Mouse (Mus musculus): Measurements from ENCODE around the gene Cdc7. TPM values are rescaled to one million over a fixed set of nuclear protein-coding genes. Genes with fewer than 3 reads are reported as not detected.
A peak's percentile ranks its signal among the peaks of the same experiment; 100 is the strongest.
"Not testable (repeated sequence)": the region's sequence is repeated elsewhere in the genome, so short reads cannot be mapped to it uniquely, and the experiment has no call there.

The Cdc7 gene
- polyA plus RNA-seq, 1 experiment from 2014 or later, result 15.0 TPM

DNA sequence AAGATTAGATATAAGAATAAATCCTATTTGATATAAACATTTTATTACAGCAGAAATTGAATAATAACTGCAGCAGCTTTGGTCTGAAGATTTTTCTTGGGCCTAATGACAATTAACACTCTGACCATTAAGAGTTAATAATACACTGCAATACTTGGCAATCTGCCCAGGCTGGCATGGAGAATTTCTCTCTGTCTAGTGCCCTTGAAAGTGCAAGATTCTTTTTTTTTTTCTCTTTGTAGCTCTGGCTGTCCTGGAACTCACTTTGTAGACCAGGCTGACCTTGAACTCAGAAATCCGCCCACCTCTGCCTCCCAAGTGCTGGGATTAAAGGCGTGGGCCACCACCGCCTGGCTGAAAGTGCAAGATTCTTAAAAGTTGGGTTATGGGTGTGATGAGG lies 5.1 kb upstream of the Cdc7 start:
- Histone ChIP-seq H3K36me3 (ENCODE audit: control insufficient read depth, insufficient read depth) (no peaks in the 10 kb centered on the region), H3K4me3 (ENCODE audit: low read depth, low read length) (no peak overlapping the region), H3K4me1 (ENCODE audit: control insufficient read depth, low read depth, low read length) (peaks cover 4% of the 10 kb centered on the region), H3K27me3 (ENCODE audit: control insufficient read depth, insufficient read depth, low read depth, low read length) (no peaks in the 10 kb centered on the region), H3K27ac (ENCODE audit: low read length) (no peak overlapping the region), H3K9ac (ENCODE audit: low read depth, low read length) (no peak overlapping the region), H3K9me3 (replicated peaks; ENCODE audit: control insufficient read depth, low read length) (no peaks in the 10 kb centered on the region), H3K4me2 (ENCODE audit: low read depth, low read length) (no peak overlapping the region)
- ATAC-seq (ENCODE audit: low read depth), result no peak
- 61% methylated on average over 3 of the region's 3 CpGs for WGBS (ENCODE audit: insufficient replicate concordance)

DNA sequence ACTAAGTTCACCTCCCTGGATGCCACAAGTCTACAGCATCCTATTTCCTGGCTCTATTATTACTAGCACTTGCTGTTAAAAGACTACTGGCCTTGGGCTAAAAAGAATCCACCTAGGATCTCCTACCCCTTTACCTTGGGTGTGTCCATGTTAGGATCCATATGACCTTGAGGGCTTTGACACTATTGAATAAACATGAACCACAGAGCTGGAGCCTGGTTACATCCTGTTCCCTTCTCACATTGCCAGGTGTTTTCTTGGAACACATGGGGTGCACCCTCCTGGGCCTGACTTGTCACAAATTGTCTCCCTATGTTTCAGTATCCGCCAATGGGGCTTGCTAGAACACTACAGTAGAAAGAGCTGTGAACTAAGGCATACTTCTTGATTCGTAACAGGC lies 3.7 kb upstream of the Cdc7 start:
- WGBS (ENCODE audit: insufficient replicate concordance), result 72% methylated on average over 2 of the region's 2 CpGs
- H3K27me3 ChIP-seq (ENCODE audit: control insufficient read depth, insufficient read depth, low read depth, low read length), result no peaks in the 10 kb centered on the region

DNA sequence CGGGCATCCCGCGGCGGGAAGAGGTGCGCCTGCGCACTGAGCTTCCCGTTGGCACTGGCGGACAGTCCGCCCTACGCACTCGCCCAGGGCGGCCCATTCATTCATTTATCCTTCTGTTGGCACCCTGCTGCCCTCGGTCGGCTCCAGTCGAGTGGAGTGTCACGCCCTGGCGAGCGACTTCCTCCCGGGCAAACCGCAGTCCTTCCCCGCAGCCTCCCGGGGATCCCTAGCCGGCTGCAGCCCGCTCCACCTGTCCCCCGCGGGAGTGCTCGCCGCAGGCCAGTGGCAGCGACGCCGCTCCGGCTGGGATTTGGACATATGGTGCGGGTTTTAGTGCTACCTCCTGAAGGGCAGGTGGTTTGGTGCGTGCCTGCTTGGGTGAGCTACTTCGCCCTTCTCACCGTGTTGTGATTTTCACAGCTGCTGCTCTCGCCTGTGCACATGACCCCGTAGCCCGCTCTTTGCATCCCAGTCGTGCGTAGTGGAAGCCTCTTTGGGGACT lies 442 bp downstream of the Cdc7 start:
- WGBS (ENCODE audit: insufficient replicate concordance), result under 1% methylated on average over 41 of the region's 41 CpGs

More for the DNA sequence above, 3.7 kb upstream of the Cdc7 start:
- peaks cover 5% of the 10 kb centered on the region for H3K4me1 ChIP-seq (ENCODE audit: control insufficient read depth, low read depth, low read length)
- H3K4me2 ChIP-seq (ENCODE audit: low read depth, low read length), result no peak overlapping the region
- H3K9me3 ChIP-seq (replicated peaks; ENCODE audit: control insufficient read depth, low read length), result no peaks in the 10 kb centered on the region
- no peaks in the 10 kb centered on the region for H3K36me3 ChIP-seq (ENCODE audit: control insufficient read depth, insufficient read depth)
- no peak overlapping the region for H3K4me3 ChIP-seq (ENCODE audit: low read depth, low read length)
- no peak for ATAC-seq (ENCODE audit: low read depth)
- no peak overlapping the region for H3K27ac ChIP-seq (ENCODE audit: low read length)
- no peak overlapping the region for H3K9ac ChIP-seq (ENCODE audit: low read depth, low read length)

DNA sequence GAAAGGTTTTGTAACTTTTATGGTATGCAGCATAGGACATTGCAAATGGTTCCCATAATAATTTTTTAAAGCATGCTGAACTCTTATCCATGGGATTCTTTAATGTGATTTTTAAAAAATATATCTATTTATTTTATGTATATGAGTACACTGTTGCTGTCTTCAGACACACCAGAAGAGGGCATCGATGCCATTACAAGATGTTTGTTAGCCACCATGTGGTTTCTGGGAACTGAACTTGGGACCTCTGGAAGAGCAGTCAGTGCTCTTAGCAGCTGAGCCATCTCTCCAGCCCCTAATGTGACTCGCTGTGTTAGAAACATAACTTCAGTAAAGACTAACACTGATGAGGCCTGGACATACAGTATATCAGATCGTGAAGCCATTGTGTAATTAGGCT lies 2.3 kb downstream of the Cdc7 start:
- no peak for ATAC-seq (ENCODE audit: low read depth)
- WGBS (ENCODE audit: insufficient replicate concordance), result 86% methylated on average over 3 of the region's 3 CpGs
- Histone ChIP-seq H3K36me3 (ENCODE audit: control insufficient read depth, insufficient read depth) (peaks cover 13% of the 10 kb centered on the region), H3K9me3 (replicated peaks; ENCODE audit: control insufficient read depth, low read length) (no peaks in the 10 kb centered on the region), H3K27ac (ENCODE audit: low read length) (no peak overlapping the region), H3K27me3 (ENCODE audit: control insufficient read depth, insufficient read depth, low read depth, low read length) (no peaks in the 10 kb centered on the region), H3K4me2 (ENCODE audit: low read depth, low read length) (no peak overlapping the region), H3K4me1 (ENCODE audit: control insufficient read depth, low read depth, low read length) (peaks cover 9% of the 10 kb centered on the region), H3K9ac (ENCODE audit: low read depth, low read length) (no peak overlapping the region), H3K4me3 (ENCODE audit: low read depth, low read length) (no peak overlapping the region)

More for the DNA sequence above, 442 bp downstream of the Cdc7 start:
- Histone ChIP-seq H3K9me3 (replicated peaks; ENCODE audit: control insufficient read depth, low read length) (no peaks in the 10 kb centered on the region), H3K36me3 (ENCODE audit: control insufficient read depth, insufficient read depth) (peaks cover 8% of the 10 kb centered on the region), H3K4me1 (ENCODE audit: control insufficient read depth, low read depth, low read length) (peaks cover 9% of the 10 kb centered on the region), H3K4me2 (ENCODE audit: low read depth, low read length) (peak overlapping the region; percentile 84), H3K4me3 (ENCODE audit: low read depth, low read length) (peak overlapping the region; percentile 93), H3K27ac (ENCODE audit: low read length) (peak overlapping the region; percentile 85), H3K27me3 (ENCODE audit: control insufficient read depth, insufficient read depth, low read depth, low read length) (no peaks in the 10 kb centered on the region), H3K9ac (ENCODE audit: low read depth, low read length) (peak overlapping the region; percentile 91)
- peak; percentile 91 for ATAC-seq (ENCODE audit: low read depth)

DNA sequence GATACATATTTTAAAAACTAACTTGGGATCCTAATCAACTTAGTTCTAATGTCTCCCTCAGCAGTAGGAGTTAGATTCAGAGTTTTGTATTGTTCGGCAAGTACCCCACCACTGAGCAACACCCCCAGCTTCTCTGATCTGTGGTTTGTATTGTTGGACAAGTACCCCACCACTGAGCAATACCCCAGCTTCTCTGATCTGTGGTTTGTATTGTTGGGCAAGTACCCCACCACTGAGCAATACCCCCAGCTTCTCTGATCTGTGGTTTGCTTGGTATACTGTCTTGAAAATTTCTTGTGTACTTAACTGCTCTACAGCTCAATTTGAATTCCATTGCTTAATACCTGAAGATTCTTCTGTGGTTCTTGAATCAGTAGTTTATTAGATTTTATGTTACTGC lies 3.5 kb downstream of the Cdc7 start:
- Histone ChIP-seq H3K36me3 (ENCODE audit: control insufficient read depth, insufficient read depth) (peaks cover 13% of the 10 kb centered on the region), H3K9ac (ENCODE audit: low read depth, low read length) (no peak overlapping the region), H3K9me3 (replicated peaks; ENCODE audit: control insufficient read depth, low read length) (no peaks in the 10 kb centered on the region), H3K27ac (ENCODE audit: low read length) (no peak overlapping the region), H3K4me3 (ENCODE audit: low read depth, low read length) (no peak overlapping the region), H3K27me3 (ENCODE audit: control insufficient read depth, insufficient read depth, low read depth, low read length) (no peaks in the 10 kb centered on the region), H3K4me2 (ENCODE audit: low read depth, low read length) (no peak overlapping the region), H3K4me1 (ENCODE audit: control insufficient read depth, low read depth, low read length) (peaks cover 9% of the 10 kb centered on the region)
- ATAC-seq (ENCODE audit: low read depth), result no peak
- 61% methylated on average over 1 of the region's 1 CpGs for WGBS (ENCODE audit: insufficient replicate concordance)

DNA sequence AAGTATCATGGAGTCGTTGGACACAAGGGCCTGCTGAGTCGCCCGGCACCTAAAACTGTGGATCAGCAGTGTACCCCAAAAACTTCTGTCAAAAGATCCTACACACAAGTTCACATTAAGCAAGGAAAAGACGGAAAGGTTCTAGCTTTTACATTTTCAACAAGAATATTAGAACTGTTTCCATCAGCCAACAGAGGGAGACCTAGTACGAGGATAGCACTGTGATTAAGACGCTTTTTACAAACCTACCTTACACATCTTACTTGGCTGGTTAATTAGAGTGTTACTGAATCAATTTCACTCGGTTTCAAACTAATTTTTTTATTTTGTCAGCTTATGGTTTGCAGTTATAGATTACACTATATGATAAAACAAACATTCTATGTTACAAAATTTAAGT lies 9.8 kb downstream of the Cdc7 start:
- ATAC-seq (ENCODE audit: low read depth), result no peak
- H3K9me3 ChIP-seq (replicated peaks; ENCODE audit: control insufficient read depth, low read length), result no peaks in the 10 kb centered on the region
- H3K27me3 ChIP-seq (ENCODE audit: control insufficient read depth, insufficient read depth, low read depth, low read length), result no peaks in the 10 kb centered on the region
- no peak overlapping the region for H3K4me2 ChIP-seq (ENCODE audit: low read depth, low read length)
- H3K27ac ChIP-seq (ENCODE audit: low read length), result no peak overlapping the region
- no peak overlapping the region for H3K9ac ChIP-seq (ENCODE audit: low read depth, low read length)
- H3K4me1 ChIP-seq (ENCODE audit: control insufficient read depth, low read depth, low read length), result no peaks in the 10 kb centered on the region
- 83% methylated on average over 7 of the region's 7 CpGs for WGBS (ENCODE audit: insufficient replicate concordance)
- peaks cover 48% of the 10 kb centered on the region for H3K36me3 ChIP-seq (ENCODE audit: control insufficient read depth, insufficient read depth)
- H3K4me3 ChIP-seq (ENCODE audit: low read depth, low read length), result no peak overlapping the region

DNA sequence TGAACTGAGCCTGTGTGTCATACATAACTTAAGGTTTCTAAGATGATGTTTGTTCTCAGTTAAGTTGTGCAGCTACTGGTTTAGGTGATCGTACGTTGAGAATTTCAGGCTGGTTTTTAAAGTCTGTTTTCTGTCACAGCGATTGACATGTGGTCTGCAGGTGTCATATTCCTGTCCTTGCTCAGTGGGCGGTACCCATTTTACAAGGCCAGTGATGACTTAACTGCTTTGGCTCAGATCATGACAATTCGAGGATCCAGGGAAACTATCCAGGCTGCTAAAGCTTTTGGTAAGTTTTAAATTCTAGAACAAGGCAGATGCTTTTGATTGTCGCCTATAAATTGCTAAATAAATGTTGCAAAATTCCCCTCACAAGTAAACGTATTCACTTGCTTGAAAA lies 15.0 kb downstream of the Cdc7 start:
- peaks cover 55% of the 10 kb centered on the region for H3K36me3 ChIP-seq (ENCODE audit: control insufficient read depth, insufficient read depth)

DNA sequence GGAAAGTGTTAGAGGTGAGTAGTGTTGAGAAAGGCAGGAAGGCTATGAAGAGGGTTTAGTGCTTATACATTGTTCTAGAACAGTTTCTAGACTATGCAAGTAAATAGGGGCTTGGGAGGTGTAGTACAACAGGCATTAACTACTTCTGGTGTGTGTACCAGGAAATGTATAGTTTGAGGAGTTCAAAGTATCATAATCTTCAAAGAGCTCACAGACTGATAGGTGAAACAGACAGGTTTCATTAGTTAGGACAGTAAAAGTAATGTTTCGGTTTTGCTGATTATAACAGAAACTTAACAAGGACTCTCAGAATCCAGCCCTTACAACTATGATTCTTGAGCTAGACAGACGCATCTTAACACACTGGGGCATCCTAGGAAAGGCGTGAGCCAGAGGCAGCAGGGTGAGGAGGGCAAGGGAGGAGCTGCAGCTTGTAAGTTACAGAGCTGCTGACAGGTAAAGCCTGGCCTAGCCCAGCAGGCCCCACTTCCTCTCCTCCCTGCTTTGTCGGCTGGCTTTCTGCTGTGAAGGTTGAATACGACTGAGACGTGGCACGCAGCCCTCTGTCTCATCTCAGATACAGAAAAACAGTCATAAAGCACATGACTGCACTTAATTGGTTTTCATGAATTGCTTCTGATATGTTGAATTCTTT lies 18.3 kb downstream of the Cdc7 start:
- no peak overlapping the region for H3K4me2 ChIP-seq (ENCODE audit: low read depth, low read length)
- no peaks in the 10 kb centered on the region for H3K27me3 ChIP-seq (ENCODE audit: control insufficient read depth, insufficient read depth, low read depth, low read length)
- 78% methylated on average over 7 of the region's 7 CpGs for WGBS (ENCODE audit: insufficient replicate concordance)
- H3K27ac ChIP-seq (ENCODE audit: low read length), result no peak overlapping the region
- H3K4me3 ChIP-seq (ENCODE audit: low read depth, low read length), result no peak overlapping the region
- no peak for ATAC-seq (ENCODE audit: low read depth)
- peaks cover 35% of the 10 kb centered on the region for H3K36me3 ChIP-seq (ENCODE audit: control insufficient read depth, insufficient read depth)
- H3K9me3 ChIP-seq (replicated peaks; ENCODE audit: control insufficient read depth, low read length), result no peaks in the 10 kb centered on the region
- H3K4me1 ChIP-seq (ENCODE audit: control insufficient read depth, low read depth, low read length), result no peaks in the 10 kb centered on the region
- no peak overlapping the region for H3K9ac ChIP-seq (ENCODE audit: low read depth, low read length)

More for the DNA sequence above, 15.0 kb downstream of the Cdc7 start:
- 82% methylated on average over 7 of the region's 7 CpGs for WGBS (ENCODE audit: insufficient replicate concordance)
- Histone ChIP-seq H3K4me2 (ENCODE audit: low read depth, low read length) (no peak overlapping the region), H3K9ac (ENCODE audit: low read depth, low read length) (no peak overlapping the region), H3K9me3 (replicated peaks; ENCODE audit: control insufficient read depth, low read length) (no peaks in the 10 kb centered on the region), H3K27ac (ENCODE audit: low read length) (no peak overlapping the region), H3K27me3 (ENCODE audit: control insufficient read depth, insufficient read depth, low read depth, low read length) (no peaks in the 10 kb centered on the region), H3K4me3 (ENCODE audit: low read depth, low read length) (no peak overlapping the region), H3K4me1 (ENCODE audit: control insufficient read depth, low read depth, low read length) (no peaks in the 10 kb centered on the region)
- ATAC-seq (ENCODE audit: low read depth), result no peak

DNA sequence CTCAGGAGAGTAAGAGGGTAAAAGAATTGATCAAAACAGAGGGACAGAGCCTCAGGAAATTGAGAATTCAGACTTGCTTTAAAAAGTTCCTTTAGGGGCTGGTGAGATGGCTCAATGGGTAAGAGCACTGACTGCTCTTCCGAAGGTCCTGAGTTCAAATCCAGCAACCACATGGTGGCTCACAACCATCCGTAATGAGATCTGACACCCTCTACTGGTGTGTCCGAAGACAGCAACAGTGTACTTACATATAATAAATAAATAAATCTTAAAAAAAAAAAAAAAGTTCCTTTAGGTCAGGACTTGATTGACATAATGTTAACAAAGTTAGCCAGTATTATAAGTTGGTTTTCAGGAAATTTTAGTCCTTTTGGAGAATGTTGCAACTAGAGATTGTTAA lies 20.8 kb downstream of the Cdc7 start:
- ATAC-seq (ENCODE audit: low read depth); H3K4me2 ChIP-seq (ENCODE audit: low read depth, low read length); H3K4me3 ChIP-seq (ENCODE audit: low read depth, low read length); H3K4me1 ChIP-seq (ENCODE audit: control insufficient read depth, low read depth, low read length); H3K27ac ChIP-seq (ENCODE audit: low read length); H3K27me3 ChIP-seq (ENCODE audit: control insufficient read depth, insufficient read depth, low read depth, low read length); H3K9me3 ChIP-seq (replicated peaks; ENCODE audit: control insufficient read depth, low read length); H3K9ac ChIP-seq (ENCODE audit: low read depth, low read length): not testable (repeated sequence)
- peaks cover 27% of the 10 kb centered on the region for H3K36me3 ChIP-seq (ENCODE audit: control insufficient read depth, insufficient read depth)
- WGBS (ENCODE audit: insufficient replicate concordance), result 86% methylated on average over 3 of the region's 3 CpGs
